Mouse (Mus musculus) midbrain, embryonic 16.5 days (tissue): ENCODE measurements around the gene Plxnb2. TPM values are rescaled to one million over a fixed set of nuclear protein-coding genes. Genes with fewer than 3 reads are reported as not detected.

Experiments used
- ATAC-seq: fragments of 200-750 bp; cut with Nextera tagmentation; 2 replicates; pipeline ENCODE4 v1.8.0; 2017; ENCODE audit warnings: moderate TSS enrichment
- H3K27ac ChIP-seq: fragments of 300-500 bp; sonication (generic); 2 replicates; pipeline ENCODE4 v1.5.1; 2014; ENCODE audit warnings: mild to moderate bottlenecking, low read length, mixed read lengths
- H3K27me3 ChIP-seq: fragments of 300-500 bp; sonication (generic); 2 replicates; pipeline ENCODE4 v1.6.1; 2014; ENCODE audit warnings: low read depth, low read length, mixed read lengths; ENCODE audit not compliant: control insufficient read depth, insufficient read depth
- H3K36me3 ChIP-seq: fragments of 300-500 bp; sonication (generic); 2 replicates; pipeline ENCODE4 v1.6.1; 2014; ENCODE audit warnings: mild to moderate bottlenecking, low read length, moderate library complexity, mixed read lengths; ENCODE audit not compliant: control insufficient read depth, insufficient read depth
- H3K4me1 ChIP-seq: fragments of 300-500 bp; sonication (generic); 2 replicates; pipeline ENCODE4 v1.6.1; 2014; ENCODE audit warnings: mild to moderate bottlenecking, low read length, mixed read lengths; ENCODE audit not compliant: control insufficient read depth, insufficient read depth
- H3K4me2 ChIP-seq: fragments of 300-500 bp; sonication (generic); 2 replicates; pipeline ENCODE4 v1.6.1; 2014; ENCODE audit warnings: mild to moderate bottlenecking, low read length, mixed read lengths
- H3K4me3 ChIP-seq: fragments of 300-500 bp; sonication (generic); 2 replicates; pipeline ENCODE4 v1.5.1; 2014; ENCODE audit warnings: low read depth, mild to moderate bottlenecking, low read length, moderate library complexity, mixed read lengths
- H3K9ac ChIP-seq: fragments of 300-500 bp; sonication (generic); 2 replicates; pipeline ENCODE4 v1.6.1; 2014; ENCODE audit warnings: low read depth, low read length, mixed read lengths
- H3K9me3 ChIP-seq: fragments of 300-500 bp; sonication (generic); replicated peaks from 2 replicates; pipeline ENCODE4 v1.6.1; 2014; ENCODE audit warnings: mild to moderate bottlenecking, low read length, mixed read lengths; ENCODE audit not compliant: control insufficient read depth, poor library complexity, severe bottlenecking
- WGBS: fragments of 180-500 bp; shearing (Covaris S2); extraction: QIAGEN DNeasy Blood & Tissue Kit; methylation state at CpG from one replicate; pipeline ENCODE4 v1.1.7; 2014; 5-methylcytosine and 5-hydroxymethylcytosine counted together
- microRNA-seq: library from miRNA; unstranded; fragments of <30 nt; microRNA quantifications from one replicate; pipeline ENCODE4, GENCODE M21; 2017
- polyA plus RNA-seq: library from polyadenylated mRNA; unstranded; fragments of >200 nt; fragmentation: Nextera tagmentation; extraction: Ambion mirVana; gene quantifications from 2 replicates; pipeline ENCODE4 v1.2.1, GENCODE M21; 2015

The Plxnb2 gene
- polyA plus RNA-seq, 1 experiment from 2014 or later = 90.1 TPM

DNA sequence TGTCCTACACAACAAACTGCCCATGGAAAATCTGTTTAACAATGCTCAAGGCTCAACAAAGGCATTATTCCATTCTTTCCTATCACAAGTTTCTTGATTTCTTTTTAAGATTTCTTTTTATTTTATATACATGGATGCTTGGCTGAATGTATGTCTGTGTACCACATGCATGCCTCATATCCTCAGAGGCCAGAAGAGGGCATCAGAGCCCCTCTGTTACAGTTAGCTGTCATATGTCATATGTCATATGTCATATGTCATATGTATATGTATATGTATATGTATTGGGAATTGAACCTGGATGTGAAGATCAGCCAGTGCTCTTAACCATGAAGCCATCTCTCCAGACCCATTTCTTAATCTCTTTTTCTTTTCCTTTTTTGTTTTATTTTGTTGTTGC is 62.6 kb downstream of the Plxnb2 start:
- Histone ChIP-seq H3K9ac (no peak overlapping the region), H3K4me2 (no peak overlapping the region), H3K27me3 (no peaks in the 10 kb centered on the region), H3K4me3 (no peak overlapping the region), H3K9me3 (no peaks in the 10 kb centered on the region), H3K36me3 (no peaks in the 10 kb centered on the region), H3K27ac (no peak overlapping the region), H3K4me1 (peaks cover 31% of the 10 kb centered on the region)
- no peak for ATAC-seq

- no peak overlapping the region for H3K9ac ChIP-seq
- H3K9me3 ChIP-seq = no peaks in the 10 kb centered on the region
- H3K4me3 ChIP-seq = no peak overlapping the region
- ATAC-seq = no peak
- H3K27ac ChIP-seq = no peak overlapping the region
- H3K36me3 ChIP-seq = peaks cover 29% of the 10 kb centered on the region
- H3K4me2 ChIP-seq = no peak overlapping the region
- H3K4me1 ChIP-seq = no peaks in the 10 kb centered on the region
- 86% methylated on average over 9 of the region's 9 CpGs for WGBS
- H3K27me3 ChIP-seq = no peaks in the 10 kb centered on the region
Observed at GRCm38 (mm10) chr15:89110147-89110546, 70.4 kb downstream of the Plxnb2 start.

DNA sequence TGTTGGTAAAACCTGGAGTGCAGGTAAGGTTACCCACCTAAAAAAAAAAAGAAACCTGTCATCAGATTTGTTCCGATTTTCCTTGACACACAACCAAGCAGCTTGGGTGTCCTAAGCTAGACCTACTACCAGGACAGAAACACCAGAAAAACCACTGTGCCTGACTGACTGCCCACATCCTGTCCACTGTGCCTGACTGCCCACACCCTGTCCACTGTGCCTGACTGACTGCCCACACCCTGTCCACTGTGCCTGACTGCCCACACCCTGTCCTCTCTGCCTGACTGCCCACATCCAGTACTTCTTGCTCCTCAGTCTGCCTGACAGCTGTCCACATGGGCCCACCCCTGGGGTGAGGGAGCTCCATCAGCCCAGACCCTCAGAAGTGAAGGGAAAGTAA is 73.6 kb downstream of the Plxnb2 start:
- ATAC-seq = no peak
- no peaks in the 10 kb centered on the region for H3K27me3 ChIP-seq
- 100% methylated on average over 1 of the region's 1 CpGs for WGBS

DNA sequence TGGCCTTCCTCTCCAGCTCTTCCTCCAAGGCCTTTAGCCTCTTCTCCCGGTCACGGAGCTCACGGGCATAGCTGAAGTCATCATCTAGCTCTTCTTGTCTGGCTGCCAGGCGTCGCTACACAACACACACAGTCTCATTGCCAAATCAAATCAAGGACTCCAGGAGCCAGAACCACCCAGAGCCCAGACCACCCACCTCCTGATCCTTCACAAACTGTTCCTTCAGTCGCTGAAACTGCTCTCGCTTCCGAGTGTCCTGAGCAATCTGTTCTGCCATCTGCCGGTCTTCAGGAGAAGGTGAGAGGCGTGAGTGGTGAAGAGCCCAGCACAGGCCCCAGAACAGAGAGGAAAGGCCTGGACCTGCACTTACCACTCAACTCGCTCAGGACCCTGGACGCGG is 74.5 kb downstream of the Plxnb2 start:
- Histone ChIP-seq H3K4me3 (no peak overlapping the region), H3K9ac (no peak overlapping the region), H3K9me3 (no peaks in the 10 kb centered on the region), H3K4me2 (no peak overlapping the region), H3K36me3 (peaks cover 48% of the 10 kb centered on the region), H3K4me1 (no peaks in the 10 kb centered on the region), H3K27me3 (no peaks in the 10 kb centered on the region), H3K27ac (no peak overlapping the region)
- ATAC-seq = no peak
- WGBS = 93% methylated on average over 13 of the region's 13 CpGs

More for the DNA sequence above, 73.6 kb downstream of the Plxnb2 start:
- no peaks in the 10 kb centered on the region for H3K9me3 ChIP-seq
- no peak overlapping the region for H3K27ac ChIP-seq
- peaks cover 45% of the 10 kb centered on the region for H3K36me3 ChIP-seq
- H3K4me2 ChIP-seq = no peak overlapping the region
- no peak overlapping the region for H3K9ac ChIP-seq
- no peak overlapping the region for H3K4me3 ChIP-seq
- H3K4me1 ChIP-seq = no peaks in the 10 kb centered on the region

Small RNAs within 50 kb of the gene (microRNA-seq; reads per million reads assigned to microRNA genes)
- gene Mir6958 = 6.0 reads per million, percentile 26 among the genes with 10 or more reads in this experiment
- 0.52 reads per million for gene Mir7118

Other genes starting within 250 kb of the Plxnb2 start
- gene Ttll8, start 226.4 kb downstream of the Plxnb2 start, polyA plus RNA-seq = 0.16 and 0.34 TPM in 2 replicates
- gene Mlc1, start 201.8 kb downstream of the Plxnb2 start, polyA plus RNA-seq = 21.0 and 31.5 TPM in 2 replicates
- gene Mov10l1, start 197.9 kb downstream of the Plxnb2 start, polyA plus RNA-seq = not detected in 2 replicates
- 7.5 and 9.5 TPM in 2 replicates for gene Panx2, start 121.1 kb downstream of the Plxnb2 start, polyA plus RNA-seq
- 36.8 and 39.9 TPM in 2 replicates for gene Trabd, start 105.7 kb downstream of the Plxnb2 start, polyA plus RNA-seq
- 17.8 and 19.1 TPM in 2 replicates for gene Selenoo, start 91.7 kb downstream of the Plxnb2 start, polyA plus RNA-seq
- gene Tubgcp6, start 57.7 kb downstream of the Plxnb2 start, polyA plus RNA-seq = 18.5 and 19.1 TPM in 2 replicates
- gene Hdac10, start 52.1 kb downstream of the Plxnb2 start, polyA plus RNA-seq = 30.6 and 31.0 TPM in 2 replicates
- gene Mapk12, start 40.1 kb downstream of the Plxnb2 start, polyA plus RNA-seq = 3.0 and 4.4 TPM in 2 replicates
- 29.0 and 32.6 TPM in 2 replicates for gene Mapk11, start 31.2 kb downstream of the Plxnb2 start, polyA plus RNA-seq
- 120 and 124 TPM in 2 replicates for gene Dennd6b, start 15.7 kb upstream of the Plxnb2 start, polyA plus RNA-seq
- gene Ppp6r2, start 30.8 kb upstream of the Plxnb2 start, polyA plus RNA-seq = 76.7 and 82.0 TPM in 2 replicates
- 92.9 and 101 TPM in 2 replicates for gene Sbf1, start 134.5 kb upstream of the Plxnb2 start, polyA plus RNA-seq
- gene Adm2, start 141.9 kb upstream of the Plxnb2 start, polyA plus RNA-seq = not detected in 2 replicates
- not detected in 2 replicates for gene Miox, start 153.6 kb upstream of the Plxnb2 start, polyA plus RNA-seq
- gene Lmf2, start 174.9 kb upstream of the Plxnb2 start, polyA plus RNA-seq = 29.0 and 34.9 TPM in 2 replicates
- 116 and 117 TPM in 2 replicates for gene Ncaph2, start 174.9 kb upstream of the Plxnb2 start, polyA plus RNA-seq
- gene Sco2, start 193.1 kb upstream of the Plxnb2 start, polyA plus RNA-seq = 11.8 and 16.4 TPM in 2 replicates
- gene Tymp, start 196.3 kb upstream of the Plxnb2 start, polyA plus RNA-seq = 1.9 and 3.0 TPM in 2 replicates
- gene Odf3b, start 198.5 kb upstream of the Plxnb2 start, polyA plus RNA-seq = 4.8 and 5.5 TPM in 2 replicates
- 0.05 and 0.06 TPM in 2 replicates for gene Klhdc7b, start 204.1 kb upstream of the Plxnb2 start, polyA plus RNA-seq
- not detected in 2 replicates for gene Syce3, start 229.7 kb upstream of the Plxnb2 start, polyA plus RNA-seq
- gene Cpt1b, start 245.1 kb upstream of the Plxnb2 start, polyA plus RNA-seq = 0.96 and 1.2 TPM in 2 replicates
- 6.5 and 7.3 TPM in 2 replicates for gene C730034F03Rik, start 248.8 kb upstream of the Plxnb2 start, polyA plus RNA-seq
- not detected in 2 replicates for gene Gm44502, start 248.9 kb upstream of the Plxnb2 start, polyA plus RNA-seq
- 88.3 and 95.2 TPM in 2 replicates for gene Chkb, start 249.1 kb upstream of the Plxnb2 start, polyA plus RNA-seq